Mouse (Mus musculus) olfactory bulb, adult 2 months (tissue): ENCODE data around the gene Psma2.

Source experiments
- CTCF ChIP-seq: fragments of 200-500 bp; IDR thresholded peaks from 2 replicates; pipeline ENCODE4 v1.5.1; 2012; ENCODE audit warnings: low read depth, mild to moderate bottlenecking, low read length, moderate library complexity; ENCODE audit not compliant: insufficient read depth
- POLR2A ChIP-seq: fragments of 200-500 bp; IDR thresholded peaks from 2 replicates; pipeline ENCODE4 v1.6.1; 2012; ENCODE audit warnings: mild to moderate bottlenecking, low read depth, low read length, moderate library complexity; ENCODE audit not compliant: insufficient read depth

GRCm38 (mm10) chr13:14688955-14689354 lies 75.9 kb downstream of the Psma2 start:
- TF ChIP-seq CTCF (no peak), POLR2A (no peak)
